Mouse (Mus musculus) large intestine, adult 2 months (tissue): ENCODE measurements around the gene Otos. TPM values are rescaled to one million over a fixed set of nuclear protein-coding genes. Genes with fewer than 3 reads are reported as not detected.

Experiments
- DNase-seq: peaks from one replicate; pipeline ENCODE4 v3.0.0-alpha.2; 2012; ENCODE audit warnings: low read depth, low spot score
- WGBS: fragments of 180-500 bp; shearing (Covaris S2); methylation state at CpG from one replicate; pipeline ENCODE4 v1.1.7; 2018; 5-methylcytosine and 5-hydroxymethylcytosine counted together
- polyA plus RNA-seq: library from polyadenylated mRNA; depleted of rRNA; stranded (reverse); fragments of >200 nt; gene quantifications from 2 replicates; pipeline ENCODE4 v1.2.3, GENCODE M21; 2012

Otos gene
- polyA plus RNA-seq, 1 experiment = 0.19 TPM

DNA sequence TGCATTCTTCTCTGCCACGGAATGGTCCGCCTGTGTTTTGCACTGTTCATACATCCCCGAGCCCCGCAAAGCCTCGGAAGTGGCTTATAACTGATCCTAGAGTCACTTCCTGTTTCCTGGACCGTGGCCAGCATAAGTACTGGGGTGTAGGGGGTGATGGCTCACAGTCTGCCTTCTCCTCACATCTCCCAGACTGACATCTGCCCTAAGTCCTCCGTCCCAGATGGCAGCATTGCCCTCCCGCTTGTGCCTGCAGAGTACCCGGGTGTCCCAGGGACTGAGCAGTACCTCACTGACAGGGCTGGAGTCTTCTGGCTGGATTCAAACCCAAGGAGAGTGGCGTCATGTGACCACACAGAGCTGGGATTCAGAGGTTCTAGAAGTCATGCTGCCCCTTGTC is 444 bp downstream of the Otos start:
- WGBS = 35% methylated on average over 10 of the region's 10 CpGs
- DNase-seq = no peak

DNA sequence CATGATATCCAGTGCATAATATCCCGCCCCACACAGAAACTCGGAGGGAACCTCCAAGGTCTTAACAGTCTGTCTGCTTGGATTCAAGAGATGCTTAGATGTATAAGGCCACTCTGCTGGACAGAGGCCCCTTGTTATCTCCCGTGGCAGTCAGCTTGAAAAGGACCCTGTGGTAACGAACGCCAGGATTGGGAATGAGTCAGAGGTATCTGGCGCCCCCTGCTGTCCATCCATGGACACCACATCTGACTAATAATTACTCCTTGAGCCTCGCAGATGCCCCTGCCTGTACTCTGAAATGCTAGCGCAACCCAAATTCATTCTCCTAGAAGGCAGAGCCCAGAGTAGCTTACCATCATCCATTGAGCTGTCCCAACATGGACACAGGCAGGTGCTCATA is 889 bp downstream of the Otos start:
- 9% methylated on average over 8 of the region's 8 CpGs for WGBS

DNA sequence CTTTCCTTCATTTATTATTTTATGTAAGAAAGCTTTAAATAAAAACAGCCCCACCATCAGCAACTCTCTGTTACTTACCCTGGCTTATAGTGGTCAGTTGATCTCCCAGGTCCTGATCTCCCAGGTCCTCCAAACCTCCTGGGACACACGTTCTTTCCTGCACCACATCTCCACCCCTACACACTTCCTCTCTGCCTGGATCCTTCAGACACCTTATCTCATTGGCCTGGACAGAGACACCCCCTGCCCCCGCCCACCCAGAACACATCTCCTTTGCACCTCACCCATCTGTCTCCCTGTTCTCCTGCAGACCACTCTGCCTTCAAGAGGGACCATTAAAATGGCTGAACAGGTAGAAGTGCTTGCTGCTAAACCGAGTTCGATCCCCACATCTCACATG is 1.6 kb downstream of the Otos start:
- no peak for DNase-seq
- 71% methylated on average over 4 of the region's 4 CpGs for WGBS

More for the DNA sequence above, 889 bp downstream of the Otos start:
- peak; percentile 11 for DNase-seq

DNA sequence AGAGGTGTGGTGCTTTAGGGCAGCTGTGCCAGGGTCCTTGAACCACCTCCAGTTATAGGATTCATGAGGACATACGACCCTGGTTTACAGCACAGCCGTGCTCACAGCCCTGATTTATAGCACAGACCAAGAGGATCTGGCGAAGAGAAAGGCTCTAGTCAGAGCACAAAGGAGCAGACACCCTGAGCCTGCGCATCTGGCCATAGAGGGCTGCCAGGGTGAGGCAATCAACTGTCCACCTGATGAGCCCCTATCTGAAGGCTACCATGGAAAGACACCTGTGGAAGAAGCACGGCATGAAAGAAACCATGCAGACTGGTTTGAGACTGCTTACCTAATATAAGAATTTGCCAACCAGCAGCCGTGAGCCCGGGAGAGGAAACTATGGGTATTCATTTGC is 2.0 kb downstream of the Otos start:
- DNase-seq = no peak
- 44% methylated on average over 7 of the region's 7 CpGs for WGBS

DNA sequence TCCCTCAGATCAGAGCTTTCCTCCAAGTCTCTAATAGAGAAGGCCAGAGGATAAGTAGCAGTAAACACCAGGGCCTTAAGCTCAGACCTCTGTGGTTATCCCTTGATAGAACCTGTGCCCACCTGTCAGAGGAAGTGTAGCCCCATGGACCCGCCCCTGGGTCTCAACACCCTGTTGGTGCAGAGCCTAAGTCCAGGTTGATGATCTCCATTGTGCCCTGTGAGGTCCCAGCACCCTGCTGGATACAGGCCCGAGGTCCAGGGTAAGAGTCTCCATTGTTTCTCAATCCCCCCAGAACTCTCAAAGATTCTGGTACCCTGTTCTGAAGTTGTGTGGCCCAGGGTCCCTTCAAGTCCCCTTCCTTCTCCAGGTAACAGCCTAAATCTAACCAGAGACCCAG is 2.5 kb downstream of the Otos start:
- 51% methylated on average over 2 of the region's 2 CpGs for WGBS

DNA sequence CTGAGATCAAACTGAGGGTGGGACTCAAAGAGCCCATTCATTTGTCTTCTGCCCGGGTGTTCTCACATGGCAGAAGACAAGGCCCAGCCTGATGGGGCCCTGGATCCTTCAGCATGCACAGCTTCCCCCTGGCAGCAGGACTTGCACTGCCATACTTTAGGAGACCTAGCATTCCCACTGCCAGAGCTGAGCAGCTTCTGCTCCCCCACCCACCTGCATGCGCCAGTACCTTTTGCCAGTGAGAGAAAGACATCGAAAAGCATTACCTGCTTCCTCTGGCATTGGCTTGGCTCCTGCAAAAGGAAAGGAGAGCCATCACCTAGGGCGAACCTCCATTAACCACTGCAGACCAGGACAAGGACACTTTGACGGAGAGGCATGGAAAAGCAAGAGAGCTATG is 3.7 kb downstream of the Otos start:
- no peak for DNase-seq
- WGBS = 75% methylated on average over 5 of the region's 5 CpGs

More for the DNA sequence above, 2.5 kb downstream of the Otos start:
- DNase-seq = no peak

DNA sequence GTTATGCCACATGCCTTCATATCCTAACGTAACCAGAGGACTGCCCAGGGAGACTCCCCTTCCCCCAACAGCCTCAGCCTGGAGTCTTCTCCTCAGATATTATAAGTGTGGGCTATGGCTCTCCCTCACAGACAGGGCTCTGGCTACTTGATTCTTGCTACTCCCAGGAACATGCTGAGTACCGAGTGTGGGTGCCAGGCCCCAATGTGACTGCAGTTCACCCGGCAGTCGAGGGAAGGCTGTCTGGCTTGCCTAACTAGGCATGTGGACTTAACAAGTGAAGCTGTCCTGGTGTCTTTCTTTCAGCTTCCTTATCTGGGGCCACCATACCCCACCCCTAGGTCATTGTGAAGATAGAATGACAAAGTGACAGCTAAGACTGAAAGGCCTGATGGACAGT is 5.0 kb downstream of the Otos start:
- no peak for DNase-seq
- WGBS = 76% methylated on average over 4 of the region's 4 CpGs

DNA sequence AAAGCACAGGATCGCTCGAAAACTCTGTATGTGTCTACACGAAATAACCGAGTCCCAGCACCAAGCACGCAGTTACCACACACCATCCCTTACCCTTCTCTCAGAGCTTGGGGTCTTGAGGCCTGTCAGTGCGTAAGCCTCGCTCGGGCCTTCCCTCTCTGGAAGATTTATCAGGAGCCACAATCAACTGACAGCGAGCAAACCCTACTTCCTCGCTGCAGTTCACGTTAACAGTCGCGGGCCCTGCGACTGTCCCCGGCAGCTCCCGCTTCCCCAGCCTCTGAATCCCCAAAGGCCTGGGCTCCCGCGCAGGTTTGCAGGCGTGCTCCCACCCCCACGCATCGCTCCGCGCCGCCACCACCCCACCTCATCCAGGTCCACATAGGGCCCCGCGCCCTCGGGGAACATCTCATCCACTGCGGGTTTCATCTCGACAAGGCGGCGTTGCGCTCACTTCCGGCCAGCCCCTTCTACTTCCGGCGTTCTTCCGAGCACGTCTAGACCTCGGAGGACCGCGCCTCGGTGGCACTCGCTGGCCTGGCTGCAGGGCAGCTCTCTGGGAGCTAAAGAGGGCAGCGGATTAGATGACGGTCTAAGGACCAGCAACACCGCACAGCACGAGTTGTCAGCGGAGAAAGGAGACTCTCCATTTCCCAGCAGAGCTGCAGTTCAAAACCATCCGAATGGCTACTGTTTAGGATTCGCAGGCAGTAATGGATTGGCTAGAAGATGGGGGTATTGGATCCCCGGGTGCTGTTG is 6.9 kb downstream of the Otos start, which contains the start of gene Cops9:
Cops9 (minus strand) TSS at position 472 of the 759 bp plus-strand sequence.
- peak; percentile 68 for DNase-seq
- 2% methylated on average over 50 of the region's 50 CpGs for WGBS

DNA sequence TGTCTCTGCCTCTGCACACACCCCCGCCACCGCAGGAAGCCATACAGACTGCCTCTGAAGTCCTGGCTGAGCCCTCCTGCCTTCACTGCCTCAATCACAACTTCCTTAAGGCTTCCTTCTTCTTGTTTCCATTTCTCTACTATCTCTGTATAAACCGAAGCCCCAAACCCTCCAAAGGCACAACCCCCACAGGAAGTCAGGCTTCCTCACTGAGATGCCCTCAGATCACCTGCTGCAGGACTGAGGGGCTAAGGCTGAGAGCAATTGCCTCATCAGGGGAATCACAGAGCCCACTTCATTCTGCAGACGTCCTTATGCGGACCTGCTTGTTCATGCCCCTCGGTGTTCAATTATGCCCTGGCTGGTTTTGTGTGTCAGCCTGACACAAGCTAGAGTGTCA is 8.2 kb downstream of the Otos start:
- no peak for DNase-seq
- WGBS = 83% methylated on average over 6 of the region's 6 CpGs

DNA sequence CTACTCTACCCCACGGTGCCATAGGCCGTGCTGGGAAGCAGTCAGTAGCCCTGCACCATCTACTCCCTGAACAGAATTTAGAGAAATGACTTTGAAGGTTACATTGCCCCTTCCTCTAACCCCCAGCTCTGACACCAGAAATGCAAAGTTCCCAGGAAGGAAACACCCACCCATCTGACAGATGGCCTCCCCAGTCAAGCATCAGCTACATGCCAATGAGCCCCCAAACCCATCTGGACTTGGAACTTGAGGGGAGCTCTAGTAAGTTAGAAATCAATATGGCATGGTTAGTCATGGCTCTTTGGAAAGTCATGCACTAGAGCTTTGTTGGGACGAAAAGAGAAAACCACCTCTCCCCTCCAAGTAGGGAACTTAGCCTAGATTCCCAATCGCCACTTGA is 9.9 kb downstream of the Otos start:
- 95% methylated on average over 4 of the region's 4 CpGs for WGBS
- DNase-seq = no peak

DNA sequence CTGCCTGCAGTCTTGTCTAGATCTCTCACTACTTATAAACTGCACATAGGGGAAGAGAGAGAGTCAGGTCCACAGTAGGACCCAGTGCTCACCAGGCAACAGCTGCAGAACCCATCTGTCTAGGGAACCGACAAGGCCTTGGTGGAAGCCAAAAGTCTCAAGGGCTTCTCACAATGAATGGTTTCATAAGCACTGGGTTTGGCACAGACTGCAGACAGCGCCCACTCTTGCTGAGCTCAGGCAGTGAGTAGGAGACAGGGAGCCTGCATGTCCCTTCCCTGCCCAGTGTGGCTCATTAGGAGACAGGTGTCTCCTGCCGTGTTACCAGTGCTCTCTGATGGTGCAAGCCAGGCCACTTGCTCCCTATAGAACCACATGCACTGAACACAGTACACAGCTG is 10.5 kb downstream of the Otos start:
- 80% methylated on average over 3 of the region's 3 CpGs for WGBS
- no peak for DNase-seq

DNA sequence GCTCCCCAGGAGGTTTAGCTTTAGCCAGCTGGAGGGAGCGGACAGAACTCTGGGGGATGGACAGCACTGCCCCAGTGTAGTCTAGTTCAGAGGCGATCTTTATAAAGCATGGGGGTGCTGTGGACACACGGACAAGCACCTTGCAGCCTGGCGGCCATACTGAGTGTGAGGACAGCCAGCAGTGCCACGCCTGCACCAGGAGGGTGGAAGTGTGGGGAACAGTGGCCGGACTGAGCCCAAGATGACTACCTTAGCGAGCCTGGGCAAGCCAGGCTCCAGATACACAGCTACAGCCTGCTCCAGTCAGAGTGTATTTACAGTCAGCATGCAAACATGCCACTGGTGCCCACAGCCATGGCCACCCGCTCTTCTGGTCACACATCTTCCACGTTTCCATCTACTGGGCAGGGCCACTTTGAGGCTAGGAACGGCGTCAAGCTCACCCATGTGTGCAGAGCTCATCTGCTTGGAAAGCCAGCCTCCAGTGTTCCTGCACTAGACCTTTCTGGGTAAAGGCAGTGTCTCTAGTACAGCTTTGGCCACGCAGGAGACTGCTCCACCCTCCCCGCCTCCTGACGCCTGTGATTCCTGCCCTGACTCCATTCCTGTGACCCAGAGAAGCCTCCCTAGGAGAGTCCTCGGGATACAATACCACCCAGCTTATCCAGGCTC is 11.0 kb downstream of the Otos start:
- DNase-seq = no peak
- 91% methylated on average over 15 of the region's 15 CpGs for WGBS

DNA sequence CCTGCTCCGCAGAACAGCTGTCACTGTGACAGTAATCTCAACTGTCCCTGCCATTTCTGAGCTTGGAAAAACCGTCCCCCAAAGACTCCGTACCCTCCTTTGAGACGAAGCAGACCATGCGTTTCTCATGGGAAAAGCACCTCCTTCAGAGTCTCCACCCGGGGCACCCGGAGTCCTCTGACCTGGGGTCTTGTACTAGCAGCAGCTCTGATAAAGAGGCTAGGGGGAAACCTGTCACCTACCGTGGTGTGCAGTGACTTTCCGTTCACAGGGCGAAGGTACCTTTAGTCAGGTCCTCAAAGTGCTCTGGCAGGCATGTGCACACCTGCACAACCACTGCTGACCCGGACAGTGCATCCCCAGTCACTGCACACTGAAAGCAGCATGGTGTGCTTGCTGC is 12.0 kb downstream of the Otos start:
- WGBS = 93% methylated on average over 11 of the region's 11 CpGs
- no peak for DNase-seq

DNA sequence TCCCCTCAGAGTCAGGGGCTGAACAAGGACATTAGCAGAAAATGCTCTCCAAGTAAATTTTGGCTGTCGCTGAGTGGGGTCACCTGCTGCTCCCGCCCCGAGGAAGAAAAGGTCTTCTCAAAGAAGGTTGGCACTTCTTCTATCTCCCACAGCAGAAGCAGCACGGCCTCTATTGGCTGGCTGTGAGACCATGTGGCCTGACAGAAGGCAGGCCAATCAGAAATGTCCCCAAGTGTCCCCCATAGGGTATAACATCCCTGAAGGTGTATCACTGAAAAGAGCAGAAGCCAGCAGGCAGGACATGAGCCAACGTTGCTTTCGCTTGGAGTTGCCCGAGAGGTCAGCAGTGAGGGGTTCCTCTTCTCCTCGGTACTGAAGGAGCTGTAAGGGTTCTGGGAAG is 12.6 kb downstream of the Otos start:
- 79% methylated on average over 8 of the region's 8 CpGs for WGBS
- DNase-seq = no peak

DNA sequence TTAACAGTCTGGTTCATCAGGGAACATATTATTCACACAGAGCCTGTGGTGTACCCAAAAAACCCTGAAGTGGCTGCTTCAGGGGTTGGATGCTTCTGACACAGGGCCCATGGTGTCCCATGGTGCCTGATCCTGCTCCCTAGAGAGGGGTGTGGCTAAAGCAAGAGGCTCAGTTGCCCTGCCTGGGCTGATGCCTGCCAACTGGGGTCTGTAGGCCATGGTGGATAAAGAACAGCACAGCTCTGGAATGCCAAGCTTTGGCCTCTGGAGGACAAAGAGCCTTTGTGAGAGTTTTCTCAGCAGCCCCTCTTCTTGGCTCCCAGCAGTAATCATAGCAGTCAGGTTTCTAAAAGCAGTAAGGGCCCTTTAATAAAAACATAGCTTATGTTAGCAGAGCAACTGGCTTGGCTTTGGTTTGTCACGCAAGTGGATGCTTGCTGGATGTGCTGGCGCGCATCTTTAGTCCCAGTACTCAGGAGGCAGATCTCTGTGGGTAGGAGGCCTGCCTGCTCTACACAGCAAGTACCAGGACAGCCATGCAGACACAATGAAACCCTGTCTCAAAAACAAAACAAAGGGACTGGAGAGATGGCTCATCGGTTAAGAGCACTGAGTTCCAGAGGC is 13.6 kb downstream of the Otos start:
- 78% methylated on average over 4 of the region's 4 CpGs for WGBS
- no peak for DNase-seq

DNA sequence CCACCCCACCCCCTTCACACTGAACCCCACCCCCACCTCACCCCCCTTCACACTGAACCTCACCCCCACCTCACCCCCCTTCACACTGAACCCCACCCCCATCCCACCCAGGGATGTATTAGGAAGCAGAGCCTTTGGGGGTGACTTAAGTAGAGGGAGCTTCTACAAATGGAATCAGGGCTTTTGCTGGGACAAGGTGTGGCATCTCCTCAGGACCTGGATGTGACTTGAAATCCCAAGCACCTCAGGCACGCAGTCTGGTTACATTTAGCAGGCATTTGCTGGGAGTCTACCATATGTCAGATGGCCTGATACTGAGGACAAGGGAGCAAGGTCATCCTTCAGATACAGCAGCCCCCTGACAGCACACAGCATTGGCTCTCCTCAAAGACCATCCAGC is 14.1 kb downstream of the Otos start:
- WGBS = 56% methylated on average over 1 of the region's 1 CpGs
- DNase-seq = no peak

DNA sequence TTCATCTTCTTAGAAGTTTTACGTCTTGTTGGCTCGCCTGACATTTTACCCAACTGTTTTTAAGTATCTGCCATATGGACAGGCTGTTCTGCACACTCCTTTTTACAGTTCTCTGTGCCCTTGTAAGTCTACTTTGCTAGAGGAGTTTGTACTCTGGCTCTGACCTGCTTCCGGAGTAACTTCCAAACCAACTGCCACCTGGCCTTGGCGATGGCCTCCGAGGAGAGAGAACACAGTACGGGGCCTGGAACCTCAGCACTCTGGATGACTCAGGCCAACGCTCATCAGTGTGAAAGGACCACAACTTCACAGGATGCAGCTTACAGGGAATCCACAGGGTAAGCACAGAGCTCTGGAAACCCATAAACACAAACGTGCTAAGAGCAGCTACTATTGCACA is 14.9 kb downstream of the Otos start:
- no peak for DNase-seq
- WGBS = 79% methylated on average over 8 of the region's 8 CpGs

DNA sequence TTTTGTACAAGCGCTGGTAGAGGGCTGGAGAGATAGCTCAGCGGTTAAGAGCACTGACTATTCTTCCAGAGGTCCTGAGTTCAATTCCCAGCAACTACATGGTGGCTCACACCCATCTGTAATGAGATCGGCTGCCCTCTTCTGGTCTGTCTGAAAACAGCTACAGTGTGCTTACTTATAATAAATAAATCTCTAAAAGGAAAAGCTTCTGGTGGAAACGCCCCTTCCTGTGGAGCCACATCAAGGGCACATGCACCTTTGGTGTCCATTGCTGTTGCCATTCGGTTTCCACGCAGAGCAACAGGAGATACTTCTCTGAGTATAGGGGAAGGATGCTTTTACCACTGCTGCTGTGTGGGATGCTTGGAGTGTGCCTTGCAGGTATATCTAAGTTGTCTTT is 15.7 kb downstream of the Otos start:
- DNase-seq = no peak
- WGBS = 54% methylated on average over 6 of the region's 6 CpGs

DNA sequence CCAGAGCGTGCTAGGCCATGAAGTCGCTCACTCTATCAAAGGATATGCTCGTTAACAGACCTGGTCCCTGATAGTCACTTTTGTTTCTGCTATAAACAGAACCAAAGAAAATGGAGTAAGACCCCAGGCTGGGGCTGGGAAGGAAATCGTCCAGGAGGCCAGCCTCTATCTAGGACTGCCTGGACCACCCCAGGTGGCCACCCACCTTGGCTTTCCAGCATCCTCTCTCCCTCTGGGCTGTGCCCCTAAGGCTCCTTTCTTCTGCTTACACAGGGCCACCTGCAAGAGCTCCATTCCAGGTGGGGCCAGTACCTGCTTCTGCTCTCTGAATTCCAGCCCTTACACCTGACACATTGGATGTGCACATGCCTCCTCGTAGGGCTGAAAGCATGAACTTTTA is 16.4 kb downstream of the Otos start:
- no peak for DNase-seq
- WGBS = 76% methylated on average over 5 of the region's 5 CpGs

DNA sequence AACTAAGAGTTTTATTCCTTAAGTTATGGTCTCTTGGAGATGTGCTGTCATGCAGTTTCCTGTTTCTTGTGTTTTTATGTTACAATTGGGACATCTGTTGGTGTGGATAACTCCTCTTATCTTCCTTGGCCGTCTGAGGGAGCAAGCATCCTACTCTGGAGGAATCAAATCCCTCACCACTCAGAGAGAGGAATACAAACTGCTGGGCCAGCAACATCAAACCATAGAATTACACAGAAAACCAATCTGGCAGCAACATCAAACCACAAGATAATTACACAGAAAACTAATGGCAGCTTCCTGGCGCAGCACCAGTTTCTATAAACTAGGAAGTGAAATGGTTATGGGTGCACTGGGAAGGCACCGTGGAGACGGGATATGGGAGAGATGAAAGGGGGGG is 20.4 kb downstream of the Otos start:
- DNase-seq = no peak
- 50% methylated on average over 4 of the region's 4 CpGs for WGBS

DNA sequence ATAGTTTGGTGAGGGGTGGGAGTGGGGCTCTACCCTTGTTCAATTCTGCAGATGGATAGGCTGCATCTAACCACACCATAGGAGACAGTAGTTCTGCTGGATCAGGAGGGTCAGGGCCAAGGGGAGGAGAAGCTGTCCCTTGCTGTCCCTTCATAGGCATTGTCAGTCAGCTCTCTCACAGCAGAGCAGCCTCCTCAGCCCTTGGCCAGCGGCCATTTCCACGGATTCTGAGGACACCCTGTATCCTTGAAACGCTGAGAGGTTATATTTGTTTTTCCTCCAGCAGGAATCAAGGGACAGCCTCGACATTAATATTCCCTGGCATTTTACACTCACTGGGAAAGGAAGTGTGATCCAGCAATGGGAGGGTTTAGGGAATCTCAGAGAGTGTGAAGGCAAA is 30.3 kb downstream of the Otos start:
- no peak for DNase-seq
- WGBS = 48% methylated on average over 4 of the region's 4 CpGs
